Mouse (Mus musculus) megakaryocyte-erythroid progenitor cell, adult 5-6 weeks (primary cell): ENCODE data around the gene Ube2cbp. TPM values are rescaled to one million over a fixed set of nuclear protein-coding genes. Genes with fewer than 3 reads are reported as not detected.

ENCODE experiments used
- ATAC-seq: replicated peaks from 2 replicates; pipeline ENCODE4 v1.8.0; 2016; ENCODE audit warnings: mild to moderate bottlenecking, inconsistent platforms; ENCODE audit not compliant: severe bottlenecking, poor library complexity, low FRiP score, low TSS enrichment
- total RNA-seq, 2 experiments: library from RNA; stranded (forward) in 1 of 2; stranded (reverse) in 1 of 2; fragments of 200-1000, 215-1000 nt in 1 of 2; fragments of >200 nt in 1 of 2; fragmentation: Nextera tagmentation in 1 of 2; gene quantifications; 2 replicates each; pipeline ENCODE4 v1.2.3; 2014 to 2017

Ube2cbp gene
- total RNA-seq, 2 experiments from 2014 or later = 5.9 to 6.2 TPM

DNA sequence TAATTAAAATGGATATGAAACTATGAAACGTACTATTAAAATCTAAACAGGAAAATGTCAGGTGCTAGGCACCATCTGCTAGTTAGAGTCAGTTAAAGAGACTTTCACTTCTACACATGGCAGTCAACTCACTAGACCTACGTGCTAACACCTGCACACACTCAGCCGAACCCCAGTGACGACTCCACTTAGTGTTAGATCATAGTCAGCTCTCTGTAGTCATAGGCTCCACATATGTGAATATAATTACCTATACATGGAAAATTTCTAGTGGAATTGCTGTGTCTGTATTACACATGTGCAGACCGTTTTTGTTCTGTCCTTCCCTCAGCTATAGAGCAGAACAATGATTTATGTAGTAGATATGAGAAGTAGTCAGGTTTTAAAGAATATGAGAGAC, 130.4 kb downstream of the Ube2cbp start:
- no peak for ATAC-seq

DNA sequence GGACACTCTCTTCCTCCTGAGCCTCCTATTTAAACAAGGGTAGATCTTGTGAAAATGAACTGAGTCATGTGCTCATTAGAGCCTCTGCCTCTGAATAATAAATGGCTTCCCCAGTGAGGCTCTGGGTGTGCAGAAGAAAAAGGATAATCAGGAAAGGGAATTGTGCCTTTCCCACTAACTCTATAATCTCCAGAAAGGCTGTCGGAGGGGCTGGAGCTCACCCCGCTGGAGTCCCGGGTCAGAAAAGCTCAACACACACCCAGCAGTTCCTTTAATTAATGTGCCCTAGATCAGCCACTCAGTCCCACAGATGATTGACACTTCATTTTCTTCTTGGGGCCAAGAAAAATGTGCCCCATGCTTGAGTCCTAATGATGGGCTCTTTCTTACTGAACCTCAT, 134.2 kb downstream of the Ube2cbp start:
- ATAC-seq = no peak

DNA sequence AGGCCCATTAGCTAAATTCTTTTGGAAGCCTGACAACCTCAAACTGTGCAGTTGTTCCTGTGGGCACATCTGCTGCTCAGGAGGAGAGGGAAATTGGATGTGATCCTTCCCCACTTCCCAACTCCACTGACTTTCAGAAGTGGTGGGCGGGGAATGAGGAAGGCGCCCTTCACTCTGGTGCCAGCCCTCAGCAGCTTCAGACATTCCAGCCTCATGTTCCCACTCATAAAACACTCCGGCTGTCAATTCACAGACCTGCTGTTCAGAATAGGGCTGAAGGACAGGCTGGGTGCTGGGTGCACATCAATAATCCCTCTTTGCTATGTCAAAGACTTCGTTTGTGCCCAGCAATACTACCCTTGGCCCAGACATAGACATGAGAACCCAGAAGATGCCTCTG, 136.5 kb downstream of the Ube2cbp start:
- no peak for ATAC-seq

DNA sequence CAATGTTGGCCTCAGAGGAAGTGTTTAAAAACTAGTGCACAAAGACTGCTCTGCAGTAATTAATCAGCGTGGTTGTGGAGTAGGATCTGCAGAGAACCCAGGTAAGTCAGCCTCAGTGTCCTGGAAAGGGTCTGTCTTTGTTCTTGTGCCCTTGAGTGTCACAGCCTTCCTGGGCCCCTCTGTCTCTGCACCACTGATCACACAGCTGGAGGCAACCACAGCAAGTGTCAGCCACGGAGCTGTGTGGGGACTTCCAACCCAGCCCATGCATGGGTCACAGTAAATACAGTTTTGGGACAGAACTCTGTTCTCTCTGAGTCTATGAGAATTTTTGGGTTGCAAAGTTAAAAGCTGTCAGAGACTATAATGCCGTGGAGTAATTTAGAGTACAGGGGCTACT, 137.4 kb downstream of the Ube2cbp start:
- ATAC-seq = no peak

DNA sequence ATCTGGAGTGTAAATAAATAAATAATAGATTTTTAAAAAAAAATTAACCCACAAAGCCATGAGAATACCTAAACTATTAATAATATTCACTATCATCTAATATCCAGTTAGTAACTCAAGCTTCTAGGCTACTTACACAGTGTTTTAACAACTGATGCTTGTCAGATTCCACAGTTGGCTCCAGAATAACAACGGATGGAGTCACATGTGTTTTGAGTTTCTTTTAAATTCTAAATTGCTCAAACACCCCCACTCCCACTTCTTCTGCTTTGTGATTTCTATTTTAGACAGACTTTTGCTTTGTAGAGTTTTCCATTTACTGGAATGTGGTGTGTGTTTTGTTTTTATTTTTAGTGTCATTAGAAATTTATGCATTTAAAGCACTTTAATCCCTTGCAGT, 140.0 kb downstream of the Ube2cbp start:
- ATAC-seq = no peak

DNA sequence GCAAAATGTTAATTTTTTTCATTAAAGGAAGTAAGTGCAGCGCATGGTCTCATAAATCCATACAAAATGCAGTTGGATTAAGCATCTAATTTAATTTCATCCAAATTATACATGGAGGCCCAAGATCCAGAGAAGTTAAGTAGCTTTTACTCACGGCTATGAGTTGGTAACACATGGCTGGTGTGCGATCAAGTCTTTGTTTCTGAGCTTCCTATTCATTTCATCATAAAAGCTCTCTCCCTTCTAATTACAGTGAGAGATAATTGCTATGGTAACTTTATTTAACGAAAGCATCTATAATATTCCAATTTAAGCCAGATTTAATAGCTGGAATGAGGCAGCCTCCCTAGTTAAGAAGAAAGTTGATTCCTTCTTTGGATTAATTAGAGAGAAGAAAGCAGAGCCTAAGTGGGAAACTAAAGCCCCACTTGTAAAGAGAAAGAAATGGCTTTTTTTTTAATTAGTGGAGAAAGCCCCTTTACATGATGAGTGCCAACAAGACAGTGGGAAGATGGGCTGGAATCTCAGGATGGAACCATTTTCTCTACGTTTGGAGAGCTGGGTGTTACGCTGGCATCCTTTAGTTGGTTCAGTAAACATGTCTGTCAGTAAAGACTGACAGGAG, 145.1 kb downstream of the Ube2cbp start:
- no peak for ATAC-seq

DNA sequence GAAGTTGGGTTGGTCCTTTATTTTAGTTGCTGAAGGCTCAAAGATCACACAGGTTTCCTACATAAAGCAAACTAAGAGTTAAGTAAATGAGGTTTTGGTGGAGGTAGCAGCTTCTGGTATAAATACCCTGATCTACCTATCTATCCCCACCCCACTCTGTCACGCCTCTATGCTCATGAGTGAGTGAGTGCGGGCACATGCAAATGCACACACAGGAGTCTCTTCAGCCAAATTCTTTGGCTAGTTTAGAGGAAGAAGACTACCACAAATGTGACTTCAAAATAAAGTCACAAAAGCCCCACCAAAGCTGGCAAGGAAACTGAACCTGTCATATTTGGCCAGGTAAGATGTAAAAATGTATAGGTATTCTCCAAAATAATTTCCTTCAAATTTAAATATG, 149.1 kb downstream of the Ube2cbp start:
- ATAC-seq = no peak

DNA sequence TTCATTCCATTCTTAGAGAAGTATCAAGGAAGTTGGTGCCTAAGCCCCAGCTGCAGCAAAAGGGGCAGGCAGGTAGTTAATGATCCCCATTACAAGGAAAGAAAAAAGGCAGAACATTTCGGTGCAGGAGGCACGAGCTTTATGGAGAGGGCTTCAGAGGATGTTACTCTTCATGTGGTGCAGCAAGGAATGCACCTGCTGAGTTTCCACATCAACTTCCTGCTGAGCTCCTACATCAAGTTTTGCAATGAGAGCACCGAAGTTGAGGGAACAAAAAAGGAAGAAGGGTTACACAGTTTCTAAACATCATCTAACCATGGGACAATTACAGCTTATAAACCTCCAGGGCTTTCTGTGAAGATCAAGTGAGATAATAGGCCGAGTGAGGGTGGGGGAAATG, 156.1 kb downstream of the Ube2cbp start:
- no peak for ATAC-seq

DNA sequence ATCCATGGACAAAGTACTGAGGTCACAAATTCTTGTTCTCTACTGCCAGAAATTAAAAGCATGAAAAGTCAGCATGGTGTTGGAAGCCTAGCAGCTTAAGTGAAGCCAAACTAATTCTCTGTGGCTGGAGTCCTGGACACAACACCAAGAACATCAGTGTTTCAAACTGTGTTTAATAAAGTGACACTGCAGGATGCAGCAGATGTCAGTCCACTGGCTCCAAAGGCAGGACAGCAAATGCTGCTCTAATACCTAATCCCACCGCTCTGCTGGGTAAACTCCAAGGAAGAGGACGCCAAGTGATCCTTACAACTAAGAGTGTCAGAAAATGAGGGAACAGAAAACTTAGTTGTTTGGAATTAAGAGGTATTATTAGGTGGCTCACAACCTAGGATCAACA, 158.2 kb downstream of the Ube2cbp start:
- ATAC-seq = no peak

DNA sequence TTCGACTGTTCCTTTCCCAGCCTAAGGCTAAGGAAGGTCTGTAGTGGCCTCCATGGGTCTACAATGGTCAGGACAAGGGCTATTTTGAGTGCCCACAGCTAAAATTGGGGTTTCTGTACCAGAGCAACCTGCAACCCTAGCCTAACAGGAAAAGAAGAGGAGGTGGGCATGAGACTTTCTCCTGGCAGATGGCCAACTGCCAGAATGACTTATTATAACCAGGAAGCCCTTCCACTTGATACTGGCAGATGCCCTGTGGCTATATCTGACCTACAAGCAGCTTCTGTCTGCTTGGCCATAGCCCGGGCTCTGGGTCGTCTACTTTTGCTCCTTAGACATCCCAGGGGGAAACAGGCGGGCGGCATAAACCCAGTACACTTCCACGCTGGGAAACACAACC, 163.3 kb downstream of the Ube2cbp start:
- ATAC-seq = no peak

DNA sequence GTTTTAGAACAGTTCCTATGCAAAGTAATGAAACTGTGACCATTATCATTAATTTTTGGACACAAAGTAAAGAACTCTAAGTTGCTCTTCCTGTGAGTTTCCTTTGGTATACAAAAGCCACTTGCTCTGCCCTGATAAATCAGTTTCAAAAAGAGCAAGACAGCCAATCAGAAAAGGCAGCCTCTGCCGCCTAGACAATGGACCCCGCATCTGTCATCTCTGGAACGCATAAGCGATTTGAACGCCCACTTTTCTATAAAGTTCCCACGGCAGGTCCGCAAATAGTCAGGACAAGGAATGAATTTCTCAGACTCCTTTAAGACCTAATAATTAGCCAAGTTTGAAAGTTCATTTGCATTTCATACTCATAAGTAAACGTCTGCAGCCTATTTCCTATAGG, 166.2 kb downstream of the Ube2cbp start:
- no peak for ATAC-seq

DNA sequence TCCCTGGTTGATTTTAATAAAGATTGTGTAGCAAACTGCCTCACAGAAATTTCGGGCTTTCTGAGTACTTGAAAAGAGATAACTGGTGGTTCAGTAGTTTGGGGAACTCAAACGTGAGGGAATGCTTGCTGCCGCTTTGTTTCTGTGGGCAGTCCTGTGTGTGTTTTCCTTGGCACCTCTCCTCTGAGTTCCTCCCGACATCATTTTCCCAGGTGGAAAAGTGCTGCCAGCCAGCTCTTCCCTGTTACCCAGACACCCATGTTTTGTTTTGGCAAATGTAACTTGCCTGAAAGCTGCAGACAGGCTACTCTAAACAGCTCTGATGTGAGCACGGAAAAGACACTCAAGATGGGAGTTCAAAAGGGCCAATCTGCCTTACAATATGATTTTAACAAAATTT, 166.6 kb downstream of the Ube2cbp start:
- ATAC-seq = no peak

DNA sequence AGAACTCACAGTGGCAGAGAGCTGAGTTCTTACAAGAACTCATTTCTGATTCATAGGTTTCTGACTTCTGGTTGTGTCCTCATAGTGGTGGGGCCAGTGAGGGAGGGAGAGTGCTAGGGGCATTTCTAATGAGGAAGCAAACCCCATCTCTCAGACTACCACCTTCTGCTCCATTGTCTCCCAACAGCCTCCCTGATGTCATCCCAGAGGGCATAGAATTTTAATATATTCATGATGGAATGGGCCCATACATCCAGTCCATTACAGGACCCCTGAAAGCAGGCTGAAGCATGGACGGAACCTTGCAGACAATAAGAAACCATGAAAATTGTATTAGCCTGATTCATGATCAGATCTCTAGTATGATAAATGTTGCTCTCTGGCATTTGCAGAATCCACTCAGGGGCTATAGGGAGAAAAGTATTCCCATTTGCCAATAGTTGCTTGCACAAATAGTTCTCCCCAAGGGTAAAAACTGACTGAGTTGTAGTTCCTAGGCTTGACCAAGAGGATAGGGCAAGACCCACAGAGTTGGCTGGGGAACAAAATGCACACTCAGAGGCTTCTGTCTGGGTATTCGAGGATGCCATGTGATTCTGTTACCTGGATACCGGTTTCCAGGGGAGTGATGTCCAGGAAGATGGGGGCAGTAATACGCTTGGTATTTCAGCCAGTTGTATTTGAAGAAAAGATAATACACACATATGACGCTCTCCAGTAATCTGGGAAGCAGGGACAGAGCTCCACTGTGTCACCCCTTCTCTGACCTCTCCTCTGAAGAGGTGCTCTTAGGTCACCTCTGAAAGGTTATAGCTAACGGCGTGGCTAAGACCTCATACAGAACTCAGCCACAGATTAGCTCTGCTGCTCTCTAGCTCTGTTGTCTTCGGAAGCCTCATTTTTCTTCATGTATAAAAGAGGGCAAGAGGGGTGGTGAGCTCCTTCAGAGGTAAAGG, 167.8 kb downstream of the Ube2cbp start:
- no peak for ATAC-seq

DNA sequence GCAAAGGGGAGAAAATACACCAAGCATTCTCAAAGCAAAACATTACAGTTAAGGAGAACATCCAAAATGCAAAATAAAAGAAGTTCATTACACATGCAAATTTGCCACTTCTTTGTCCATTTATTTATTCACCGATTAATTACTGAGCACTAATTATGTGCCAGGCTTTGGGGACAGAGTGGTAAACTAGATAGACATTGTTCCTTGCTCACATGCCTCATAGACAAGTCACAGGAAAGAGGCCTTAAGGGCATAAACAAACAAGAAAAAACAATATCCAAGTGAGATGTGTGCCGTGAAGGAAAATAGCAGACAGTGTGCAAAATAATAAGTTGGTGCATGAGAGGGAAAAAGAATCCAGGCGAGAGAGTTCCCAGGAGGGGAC, 177.2 kb downstream of the Ube2cbp start:
- no peak for ATAC-seq

DNA sequence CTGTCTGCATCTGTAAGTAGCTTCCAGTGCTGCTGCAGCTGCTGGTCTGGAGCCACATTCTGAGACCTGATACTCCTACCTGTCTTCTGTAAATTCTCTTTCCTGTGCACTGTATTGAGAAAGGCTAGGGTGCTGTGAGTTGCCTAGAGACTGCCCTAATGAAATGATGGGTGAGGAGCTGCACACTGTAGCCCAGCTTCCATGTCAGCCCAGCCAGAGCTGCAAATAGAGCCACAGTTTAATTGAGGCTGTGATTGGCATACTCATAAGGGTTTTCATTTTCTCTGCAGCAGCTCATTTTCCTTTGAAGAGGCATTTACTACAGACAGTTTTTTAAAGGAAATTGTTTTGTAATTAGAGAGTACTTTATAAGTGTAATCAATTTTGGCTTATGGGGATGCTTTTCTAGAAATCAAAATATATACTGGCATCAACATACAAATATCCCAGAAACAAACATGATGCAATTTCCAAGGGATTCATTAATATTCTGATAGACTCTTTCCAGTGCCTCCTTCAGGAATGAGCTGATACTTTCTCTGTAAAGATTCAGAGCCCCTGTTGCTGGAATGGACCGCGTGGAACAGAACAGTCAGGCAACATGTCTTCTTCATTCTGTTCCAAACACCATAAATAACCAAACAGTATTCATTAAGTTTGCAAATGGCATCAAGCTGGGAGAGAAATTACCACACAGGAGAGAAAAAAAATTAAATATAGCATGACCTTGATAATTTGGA, 177.8 kb downstream of the Ube2cbp start:
- no peak for ATAC-seq

DNA sequence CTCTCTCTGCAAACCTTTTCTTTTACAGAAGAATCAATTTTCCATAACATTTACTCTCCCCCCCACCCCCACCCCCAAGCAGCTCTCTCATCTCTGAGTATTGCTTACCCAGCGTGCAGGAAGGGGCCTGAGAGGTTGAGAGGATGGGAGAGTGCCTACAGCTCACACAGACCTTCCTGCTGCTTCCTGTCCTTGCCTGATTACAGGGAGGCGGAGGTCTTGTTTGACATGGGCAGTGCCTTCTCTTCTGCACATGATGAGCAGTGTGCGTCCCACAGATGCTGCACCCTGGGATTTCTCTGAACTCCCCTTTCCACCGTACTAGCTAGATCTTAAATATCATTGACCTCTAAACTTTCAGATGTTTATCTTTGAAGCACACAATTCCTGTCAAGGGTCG, 182.2 kb downstream of the Ube2cbp start:
- ATAC-seq = no peak

DNA sequence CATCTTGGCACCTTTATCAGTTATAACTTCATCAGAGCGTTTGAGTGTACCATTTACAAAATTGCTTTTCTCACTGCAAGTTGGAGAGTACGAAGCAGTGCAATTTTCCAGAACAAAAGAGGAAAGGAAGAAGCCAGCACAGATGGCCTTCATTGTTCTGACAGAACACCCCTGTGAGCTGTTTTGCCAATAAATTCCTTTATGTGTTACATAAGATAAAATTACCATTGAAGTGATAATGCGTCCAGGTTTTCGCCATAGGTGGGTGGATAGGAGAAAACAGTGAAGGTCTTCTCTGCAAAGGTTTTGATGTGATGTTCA, 183.6 kb downstream of the Ube2cbp start:
- no peak for ATAC-seq

DNA sequence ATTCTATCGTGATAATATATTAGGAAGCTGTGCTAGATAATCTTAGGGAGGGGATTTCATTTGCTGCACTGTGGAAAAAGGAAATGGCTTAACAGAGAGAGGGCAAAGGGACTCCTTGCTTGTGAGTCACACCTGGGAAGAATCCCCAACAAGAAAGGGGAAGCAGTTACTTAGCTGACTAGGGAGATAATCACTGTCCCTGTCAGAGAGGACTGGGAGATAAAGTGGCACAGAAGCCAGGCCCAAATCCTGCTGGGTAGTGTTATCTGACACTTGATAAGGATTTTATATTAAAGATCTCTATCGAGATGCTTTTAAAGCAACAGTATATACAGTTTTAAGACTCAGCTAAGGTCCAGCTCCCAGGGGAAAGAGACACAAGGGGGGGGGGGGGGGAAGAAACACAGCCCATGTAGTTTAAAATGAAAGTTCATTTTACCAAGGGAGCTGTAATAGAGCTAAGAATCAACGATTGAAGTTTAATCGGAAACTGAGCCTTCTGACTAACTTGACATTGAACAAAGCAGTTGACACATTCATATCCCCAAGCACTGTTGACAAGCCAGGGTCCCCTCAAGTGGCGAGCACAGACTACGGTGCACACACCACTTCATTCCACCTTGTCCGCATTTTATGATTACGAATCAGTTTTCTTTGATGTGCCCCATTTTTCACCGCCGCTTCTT, 184.1 kb downstream of the Ube2cbp start:
- ATAC-seq = no peak

DNA sequence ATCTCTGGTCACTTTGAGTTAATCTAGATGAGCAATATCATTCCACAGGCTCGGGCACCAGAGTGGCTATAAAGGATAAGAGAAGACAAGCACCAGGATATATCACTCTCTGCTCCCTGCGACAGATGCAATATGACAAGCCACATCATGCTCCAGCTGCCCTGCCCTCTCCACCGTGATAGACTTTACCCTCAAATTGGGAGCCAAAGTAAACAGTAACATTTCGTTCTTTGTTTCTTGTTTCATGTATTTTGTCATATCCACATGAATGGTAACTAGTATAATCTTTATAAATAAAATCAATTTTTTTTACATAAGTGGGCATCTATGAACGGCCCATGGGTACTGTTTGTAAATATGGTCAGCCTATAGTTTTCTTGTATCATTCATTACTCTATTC, 195.2 kb downstream of the Ube2cbp start:
- ATAC-seq = no peak

DNA sequence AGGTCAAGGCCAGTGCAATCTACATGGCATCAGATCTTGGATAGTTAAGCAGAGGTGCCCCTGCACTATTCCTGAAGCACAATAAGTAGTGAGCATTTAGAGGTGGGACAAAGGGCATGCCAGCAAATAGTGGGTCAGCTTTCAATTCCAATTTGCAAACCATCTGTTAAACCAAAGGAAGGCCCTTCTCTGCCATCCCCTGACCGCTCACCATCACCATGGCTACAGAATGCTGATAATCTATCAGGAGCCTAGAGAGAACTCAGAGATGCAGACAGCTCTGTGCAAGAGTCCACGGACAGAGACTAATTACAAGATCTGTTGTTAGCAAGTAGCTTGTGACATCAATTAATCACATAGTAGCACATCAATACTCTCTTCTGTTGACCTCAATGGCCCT, 198.1 kb downstream of the Ube2cbp start:
- ATAC-seq = no peak
